Mouse (Mus musculus): ENCODE measurements around the gene Runx2.

Runx2 gene

GRCm38 (mm10) chr17:44714116-44714515 lies 100.5 kb downstream of the Runx2 start:
- DNase-seq (ENCODE audit: low read depth, low spot score) = no peak

GRCm38 (mm10) chr17:44713404-44713803 lies 101.2 kb downstream of the Runx2 start:
- DNase-seq (ENCODE audit: low read depth, low spot score) = no peak

GRCm38 (mm10) chr17:44709516-44710252 lies 104.9 kb downstream of the Runx2 start:
- no peak for DNase-seq (ENCODE audit: low read depth, low spot score)

GRCm38 (mm10) chr17:44707956-44708355 lies 106.6 kb downstream of the Runx2 start:
- no peak for DNase-seq (ENCODE audit: low read depth, low spot score)

- no peak for DNase-seq (ENCODE audit: low read depth, low spot score)
These were observed 108.1 kb downstream of the Runx2 start for GRCm38 (mm10) chr17:44706531-44706930.

GRCm38 (mm10) chr17:44702506-44703298 lies 111.9 kb downstream of the Runx2 start:
- no peak for DNase-seq (ENCODE audit: low read depth, low spot score)

GRCm38 (mm10) chr17:44701531-44701930 lies 113.1 kb downstream of the Runx2 start:
- DNase-seq (ENCODE audit: low read depth, low spot score) = no peak

- no peak for DNase-seq (ENCODE audit: low read depth, low spot score)
These were observed 114.3 kb downstream of the Runx2 start for GRCm38 (mm10) chr17:44700326-44700725.

GRCm38 (mm10) chr17:44697053-44697452 lies 117.5 kb downstream of the Runx2 start:
- no peak for DNase-seq (ENCODE audit: low read depth, low spot score)

GRCm38 (mm10) chr17:44693552-44693951 lies 121.0 kb downstream of the Runx2 start:
- no peak for DNase-seq (ENCODE audit: low read depth, low spot score)

GRCm38 (mm10) chr17:44691517-44691916 lies 123.1 kb downstream of the Runx2 start:
- no peak for DNase-seq (ENCODE audit: low read depth, low spot score)

GRCm38 (mm10) chr17:44690410-44691035 lies 124.1 kb downstream of the Runx2 start:
- DNase-seq (ENCODE audit: low read depth, low spot score) = no peak

- no peak for DNase-seq (ENCODE audit: low read depth, low spot score)
These were observed 126.3 kb downstream of the Runx2 start for GRCm38 (mm10) chr17:44688306-44688705.

GRCm38 (mm10) chr17:44685514-44685913 lies 129.1 kb downstream of the Runx2 start:
- DNase-seq (ENCODE audit: low read depth, low spot score) = no peak

GRCm38 (mm10) chr17:44683026-44683425 lies 131.6 kb downstream of the Runx2 start:
- DNase-seq (ENCODE audit: low read depth, low spot score) = no peak

GRCm38 (mm10) chr17:44677782-44678181 lies 136.8 kb downstream of the Runx2 start:
- DNase-seq (ENCODE audit: low read depth, low spot score) = no peak

GRCm38 (mm10) chr17:44672806-44673205 lies 141.8 kb downstream of the Runx2 start:
- peak; percentile 20 for DNase-seq (ENCODE audit: low read depth, low spot score)

GRCm38 (mm10) chr17:44671946-44672692 lies 142.5 kb downstream of the Runx2 start:
- DNase-seq (ENCODE audit: low read depth, low spot score) = no peak

GRCm38 (mm10) chr17:44669985-44670384 lies 144.6 kb downstream of the Runx2 start:
- DNase-seq (ENCODE audit: low read depth, low spot score) = no peak

- DNase-seq (ENCODE audit: low read depth, low spot score) = no peak
These were observed 147.3 kb downstream of the Runx2 start for GRCm38 (mm10) chr17:44667346-44667745.

- no peak for DNase-seq (ENCODE audit: low read depth, low spot score)
These were observed 150.7 kb downstream of the Runx2 start for GRCm38 (mm10) chr17:44663872-44664271.

- DNase-seq (ENCODE audit: low read depth, low spot score) = no peak
These were observed 151.4 kb downstream of the Runx2 start for GRCm38 (mm10) chr17:44663208-44663607.
